Mouse (Mus musculus) megakaryocyte, embryonic 14.5 days (primary cell): ENCODE measurements around the gene Srebf2.

Experiments used
- FLI1 ChIP-seq: IDR thresholded peaks from 2 replicates; pipeline ENCODE4 v1.6.1; 2012; ENCODE audit warnings: low read length, inconsistent platforms, mixed read lengths
- GATA1 ChIP-seq: IDR thresholded peaks from 3 replicates; pipeline ENCODE4 v1.6.1; 2012; ENCODE audit warnings: mixed read lengths, low read length, inconsistent platforms, borderline replicate concordance

- TF ChIP-seq GATA1: no peak
- TF ChIP-seq FLI1: no peak
Measured at GRCm38 (mm10) chr15:82184656-82185055, 37.7 kb downstream of the Srebf2 start.
